Mouse (Mus musculus) forebrain, embryonic 15.5 days (tissue): ENCODE results near the gene Hsd17b1. TPM values are rescaled to one million over a fixed set of nuclear protein-coding genes. Genes with fewer than 3 reads are reported as not detected.
A peak's percentile ranks its signal among the peaks of the same experiment; 100 is the strongest.

Experiments used
- ATAC-seq: fragments of 200-750 bp; cut with Nextera tagmentation; replicated peaks from 2 replicates; pipeline ENCODE4 v1.8.0; 2017; ENCODE audit warnings: mild to moderate bottlenecking, moderate TSS enrichment, moderate library complexity
- H3K27ac ChIP-seq: fragments of 300-500 bp; sonication (generic); replicated peaks from 2 replicates; pipeline ENCODE4 v1.5.1; 2015; ENCODE audit warnings: mild to moderate bottlenecking, inconsistent platforms
- H3K27me3 ChIP-seq: fragments of 300-500 bp; sonication (generic); 2 replicates; pipeline ENCODE4 v1.6.1; 2015; ENCODE audit warnings: inconsistent platforms
- H3K36me3 ChIP-seq: fragments of 300-500 bp; sonication (generic); 2 replicates; pipeline ENCODE4 v1.6.1; 2015; ENCODE audit warnings: mild to moderate bottlenecking, inconsistent platforms
- H3K4me1 ChIP-seq: fragments of 300-500 bp; sonication (generic); 2 replicates; pipeline ENCODE4 v1.6.1; 2015; ENCODE audit warnings: inconsistent platforms
- H3K4me2 ChIP-seq: fragments of 300-500 bp; sonication (generic); replicated peaks from 2 replicates; pipeline ENCODE4 v1.6.1; 2015; ENCODE audit warnings: mild to moderate bottlenecking, inconsistent platforms
- H3K4me3 ChIP-seq: fragments of 300-500 bp; sonication (generic); 2 replicates; pipeline ENCODE4 v1.5.1; 2015; ENCODE audit warnings: mild to moderate bottlenecking, inconsistent platforms
- H3K9ac ChIP-seq: fragments of 300-500 bp; sonication (generic); replicated peaks from 2 replicates; pipeline ENCODE4 v1.6.1; 2015; ENCODE audit warnings: mild to moderate bottlenecking, inconsistent platforms
- H3K9me3 ChIP-seq: fragments of 300-500 bp; sonication (generic); 2 replicates; pipeline ENCODE4 v1.6.1; 2016; ENCODE audit warnings: inconsistent platforms
- WGBS: fragments of 180-500 bp; shearing (Covaris S2); methylation state at CpG from one replicate; pipeline ENCODE4 v1.1.7; 2015; ENCODE audit warnings: mixed read lengths; 5-methylcytosine and 5-hydroxymethylcytosine counted together
- polyA plus RNA-seq: library from polyadenylated mRNA; unstranded; fragments of >200 nt; fragmentation: Nextera tagmentation; extraction: Ambion mirVana; gene quantifications from 2 replicates; pipeline ENCODE4 v1.2.1, GENCODE M21; 2015

The Hsd17b1 gene
- polyA plus RNA-seq, 1 experiment from 2014 or later: 0.17 TPM

GRCm38 (mm10) chr11:101089931-101090330, 11.7 kb downstream of the Hsd17b1 start:
- no peak overlapping the region for H3K9ac ChIP-seq
- H3K27me3 ChIP-seq: no peaks in the 10 kb centered on the region
- no peak overlapping the region for H3K4me2 ChIP-seq
- H3K4me1 ChIP-seq: peaks cover 41% of the 10 kb centered on the region
- no peak overlapping the region for H3K27ac ChIP-seq
- ATAC-seq: no peak
- no peaks in the 10 kb centered on the region for H3K9me3 ChIP-seq
- peaks cover 51% of the 10 kb centered on the region for H3K36me3 ChIP-seq
- no peak overlapping the region for H3K4me3 ChIP-seq
- 92% methylated on average over 1 of the region's 1 CpGs for WGBS

- H3K4me1 ChIP-seq: peaks cover 19% of the 10 kb centered on the region
- H3K27ac ChIP-seq: peak overlapping the region; percentile 89
- peaks cover 68% of the 10 kb centered on the region for H3K36me3 ChIP-seq
- H3K4me3 ChIP-seq: peak overlapping the region; percentile 90
- H3K27me3 ChIP-seq: no peaks in the 10 kb centered on the region
- H3K9me3 ChIP-seq: no peaks in the 10 kb centered on the region
- H3K9ac ChIP-seq: peak overlapping the region; percentile 71
- ATAC-seq: no peak; the same call in 1 of the 2 replicates
- 0% methylated on average over 18 of the region's 18 CpGs for WGBS
- peak overlapping the region; percentile 83 for H3K4me2 ChIP-seq
Observed at GRCm38 (mm10) chr11:101094930-101095313, 16.7 kb downstream of the Hsd17b1 start.

DNA sequence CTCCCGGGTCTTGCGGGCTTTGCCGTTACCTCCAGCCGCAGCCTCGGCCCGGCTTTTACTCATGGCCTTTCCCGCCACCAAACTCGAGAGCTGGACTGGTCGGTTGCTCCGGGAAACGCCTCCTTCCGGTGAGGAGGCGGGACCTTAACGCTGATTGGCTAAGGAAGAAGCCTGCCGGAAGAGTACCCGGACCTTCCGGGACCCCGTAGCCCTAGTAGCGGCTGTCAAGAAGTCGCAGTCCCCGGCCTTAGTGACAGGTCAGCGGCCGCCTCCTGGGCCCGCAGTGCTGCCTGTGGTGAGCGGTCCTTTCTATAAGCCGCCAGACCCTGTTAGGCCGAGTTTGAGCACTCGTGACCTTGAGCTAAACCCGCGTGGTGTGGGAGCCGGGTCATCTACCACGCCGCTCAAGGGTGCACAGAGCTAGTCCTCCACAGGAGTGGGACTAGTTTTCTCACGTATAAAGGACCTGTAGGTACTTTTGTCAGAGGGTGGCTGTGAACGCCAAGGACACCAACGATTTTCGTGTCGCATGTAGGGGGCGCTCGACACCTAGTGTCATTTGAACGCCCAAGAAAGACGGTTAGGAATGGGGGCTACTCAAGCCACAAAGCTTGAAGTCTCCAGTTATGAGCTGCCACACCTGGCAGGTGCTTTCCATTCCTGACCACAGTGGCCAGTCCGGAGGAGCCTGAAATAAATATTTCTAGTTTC, 17.3 kb downstream of the Hsd17b1 start, which contains the start of gene Psmc3ip:
Gene Psmc3ip (minus strand): TSS at position 123 of the 711 bp plus-strand sequence.
- H3K4me1 ChIP-seq: peaks cover 19% of the 10 kb centered on the region
- under 1% methylated on average over 43 of the region's 43 CpGs for WGBS
- H3K9me3 ChIP-seq: no peaks in the 10 kb centered on the region
- no peaks in the 10 kb centered on the region for H3K27me3 ChIP-seq
- H3K36me3 ChIP-seq: peaks cover 68% of the 10 kb centered on the region
- peak within 1 kb of the TSS; percentile 90 for H3K4me3 ChIP-seq
- peak within 1 kb of the TSS; percentile 89 for H3K27ac ChIP-seq
- peak within 1 kb of the TSS; percentile 83 for H3K4me2 ChIP-seq
- peak; percentile 96 for ATAC-seq
- peak within 1 kb of the TSS; percentile 71 for H3K9ac ChIP-seq

- H3K9me3 ChIP-seq: no peaks in the 10 kb centered on the region
- peaks cover 56% of the 10 kb centered on the region for H3K36me3 ChIP-seq
- no peak for ATAC-seq
- no peaks in the 10 kb centered on the region for H3K27me3 ChIP-seq
- H3K4me3 ChIP-seq: no peak overlapping the region
- 90% methylated on average over 8 of the region's 8 CpGs for WGBS
- peaks cover 19% of the 10 kb centered on the region for H3K4me1 ChIP-seq
- H3K27ac ChIP-seq: no peak overlapping the region
- H3K9ac ChIP-seq: no peak overlapping the region
- H3K4me2 ChIP-seq: no peak overlapping the region
Observed at GRCm38 (mm10) chr11:101098231-101098630, 20.0 kb downstream of the Hsd17b1 start.

GRCm38 (mm10) chr11:101103011-101103410, 24.8 kb downstream of the Hsd17b1 start:
- no peaks in the 10 kb centered on the region for H3K9me3 ChIP-seq
- no peak overlapping the region for H3K9ac ChIP-seq
- no peak overlapping the region for H3K4me2 ChIP-seq
- no peaks in the 10 kb centered on the region for H3K27me3 ChIP-seq
- no peaks in the 10 kb centered on the region for H3K4me1 ChIP-seq
- no peak overlapping the region for H3K4me3 ChIP-seq
- ATAC-seq: no peak
- H3K36me3 ChIP-seq: peaks cover 52% of the 10 kb centered on the region
- WGBS: 91% methylated on average over 5 of the region's 5 CpGs
- no peak overlapping the region for H3K27ac ChIP-seq

DNA sequence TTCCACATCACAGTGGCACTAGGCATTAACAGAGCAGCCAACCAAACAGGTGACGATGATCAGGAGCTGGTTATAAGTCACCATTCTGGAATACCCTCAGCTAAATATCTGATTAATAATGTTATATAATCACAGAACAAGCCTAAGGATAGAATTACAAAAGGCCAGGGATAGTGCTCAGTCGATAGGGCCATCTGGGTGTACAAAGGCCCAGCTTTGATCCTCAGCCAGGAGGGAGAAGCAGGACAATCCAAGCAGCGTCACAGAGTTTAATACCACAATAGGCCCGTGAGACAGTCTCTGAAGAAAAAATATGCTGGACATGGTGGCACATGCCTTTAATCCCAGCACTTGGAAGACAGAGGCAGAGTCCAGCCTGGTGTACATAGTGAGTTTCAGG, 31.1 kb downstream of the Hsd17b1 start:
- no peak overlapping the region for H3K9ac ChIP-seq
- peaks cover 13% of the 10 kb centered on the region for H3K36me3 ChIP-seq
- 54% methylated on average over 4 of the region's 4 CpGs for WGBS
- H3K4me1 ChIP-seq: peaks cover 4% of the 10 kb centered on the region; the same call in 1 of the 2 replicates
- no peak overlapping the region for H3K27ac ChIP-seq
- H3K27me3 ChIP-seq: no peaks in the 10 kb centered on the region
- no peaks in the 10 kb centered on the region for H3K9me3 ChIP-seq
- ATAC-seq: no peak
- no peak overlapping the region for H3K4me2 ChIP-seq
- no peak overlapping the region for H3K4me3 ChIP-seq

- H3K36me3 ChIP-seq: peaks cover 7% of the 10 kb centered on the region; the same call in 1 of the 2 replicates
- no peaks in the 10 kb centered on the region for H3K9me3 ChIP-seq
- no peak overlapping the region for H3K4me3 ChIP-seq
- no peak overlapping the region for H3K9ac ChIP-seq
- no peak overlapping the region for H3K4me2 ChIP-seq
- no peaks in the 10 kb centered on the region for H3K27me3 ChIP-seq
- peaks cover 17% of the 10 kb centered on the region for H3K4me1 ChIP-seq
- WGBS: 75% methylated on average over 5 of the region's 5 CpGs
- H3K27ac ChIP-seq: no peak overlapping the region
- no peak for ATAC-seq
Observed at GRCm38 (mm10) chr11:101110708-101111107, 32.5 kb downstream of the Hsd17b1 start.

GRCm38 (mm10) chr11:101111178-101111577, 33.0 kb downstream of the Hsd17b1 start:
- 87% methylated on average over 4 of the region's 4 CpGs for WGBS
- H3K27me3 ChIP-seq: no peaks in the 10 kb centered on the region
- H3K36me3 ChIP-seq: peaks cover 6% of the 10 kb centered on the region; the same call in 1 of the 2 replicates
- peaks cover 22% of the 10 kb centered on the region for H3K4me1 ChIP-seq
- no peak overlapping the region for H3K4me2 ChIP-seq
- no peak overlapping the region for H3K27ac ChIP-seq
- no peak overlapping the region for H3K9ac ChIP-seq
- no peaks in the 10 kb centered on the region for H3K9me3 ChIP-seq
- no peak overlapping the region for H3K4me3 ChIP-seq
- ATAC-seq: no peak

DNA sequence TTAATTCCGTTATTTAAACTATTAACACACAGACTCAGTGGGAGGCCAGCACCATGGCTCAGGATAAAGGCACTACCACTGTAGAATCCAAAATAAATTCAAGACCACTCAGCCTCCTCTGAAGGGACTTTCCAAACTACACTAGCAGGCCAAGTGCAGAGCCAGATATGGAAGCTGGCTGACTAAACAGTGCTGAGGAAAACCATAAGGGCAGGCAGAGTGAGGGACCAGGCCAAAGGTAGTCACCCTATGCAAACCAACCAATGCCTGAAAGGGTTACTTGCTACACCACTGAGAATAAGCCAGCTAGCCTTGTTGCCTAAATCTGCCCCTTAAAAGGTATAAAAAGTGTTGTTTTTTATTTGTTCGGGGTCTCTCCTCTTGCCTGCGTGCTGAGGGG, 34.0 kb downstream of the Hsd17b1 start:
- no peak for ATAC-seq
- no peaks in the 10 kb centered on the region for H3K27me3 ChIP-seq
- no peak overlapping the region for H3K27ac ChIP-seq
- H3K9ac ChIP-seq: no peak overlapping the region
- H3K4me2 ChIP-seq: no peak overlapping the region
- peaks cover 25% of the 10 kb centered on the region for H3K4me1 ChIP-seq
- no peak overlapping the region for H3K4me3 ChIP-seq
- H3K9me3 ChIP-seq: no peaks in the 10 kb centered on the region
- H3K36me3 ChIP-seq: peaks cover 6% of the 10 kb centered on the region; the same call in 1 of the 2 replicates
- 84% methylated on average over 3 of the region's 3 CpGs for WGBS

DNA sequence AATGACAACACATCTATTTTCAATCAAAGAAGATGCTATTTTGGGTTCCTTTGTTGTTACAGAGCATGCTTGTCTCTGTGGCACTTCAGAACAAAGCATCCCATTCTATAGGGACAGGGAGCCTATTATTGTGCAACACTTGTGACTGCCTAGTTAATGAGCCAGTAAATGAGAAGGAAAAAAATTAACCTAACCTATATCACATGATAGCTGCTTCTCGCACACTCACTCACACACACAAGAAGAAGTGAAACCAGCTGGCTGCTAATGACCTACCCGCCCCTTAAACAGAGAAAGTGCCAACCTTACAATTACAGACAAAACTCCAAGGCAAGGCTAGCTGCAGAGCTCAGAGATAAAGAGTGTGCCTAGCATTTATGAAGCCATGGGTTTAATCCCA, 37.4 kb downstream of the Hsd17b1 start:
- Histone ChIP-seq H3K4me2 (no peak overlapping the region), H3K4me1 (peaks cover 43% of the 10 kb centered on the region), H3K9ac (no peak overlapping the region; the same call in 1 of the 2 replicates), H3K4me3 (no peak overlapping the region), H3K9me3 (no peaks in the 10 kb centered on the region), H3K27ac (peak overlapping the region; percentile 51), H3K36me3 (peaks cover 6% of the 10 kb centered on the region; the same call in 1 of the 2 replicates), H3K27me3 (no peaks in the 10 kb centered on the region)
- 15% methylated on average over 2 of the region's 2 CpGs for WGBS
- ATAC-seq: no peak

- Histone ChIP-seq H3K27ac (no peak overlapping the region), H3K9ac (peak overlapping the region; percentile 90; the same call in 1 of the 2 replicates), H3K4me1 (peaks cover 55% of the 10 kb centered on the region), H3K4me3 (peak overlapping the region; percentile 74; the same call in 1 of the 2 replicates), H3K36me3 (peaks cover 9% of the 10 kb centered on the region), H3K27me3 (no peaks in the 10 kb centered on the region), H3K9me3 (no peaks in the 10 kb centered on the region), H3K4me2 (peak overlapping the region; percentile 93)
- 61% methylated on average over 4 of the region's 4 CpGs for WGBS
- ATAC-seq: no peak
Observed at GRCm38 (mm10) chr11:101118105-101118504, 39.9 kb downstream of the Hsd17b1 start.

GRCm38 (mm10) chr11:101119131-101119760, 41.0 kb downstream of the Hsd17b1 start:
- Histone ChIP-seq H3K9me3 (no peaks in the 10 kb centered on the region), H3K36me3 (peaks cover 13% of the 10 kb centered on the region; the same call in 1 of the 2 replicates), H3K9ac (peak overlapping the region; percentile 90), H3K27me3 (no peaks in the 10 kb centered on the region), H3K27ac (peak overlapping the region; percentile 88), H3K4me3 (peak overlapping the region; percentile 74), H3K4me1 (peaks cover 55% of the 10 kb centered on the region), H3K4me2 (peak overlapping the region; percentile 93)
- WGBS: under 1% methylated on average over 39 of the region's 39 CpGs
- peak; percentile 84 for ATAC-seq
